Mouse (Mus musculus) neural tube, embryonic 12.5 days (tissue): ENCODE results near the gene Ccdc63. TPM values are rescaled to one million over a fixed set of nuclear protein-coding genes. Genes with fewer than 3 reads are reported as not detected.
"Not testable (repeated sequence)": the region's sequence is repeated elsewhere in the genome, so short reads cannot be mapped to it uniquely, and the experiment has no call there.

ENCODE experiments used
- ATAC-seq: fragments of 200-750 bp; cut with Nextera tagmentation; 2 replicates; pipeline ENCODE4 v1.8.0; 2017; ENCODE audit warnings: low read depth, mild to moderate bottlenecking, moderate TSS enrichment, moderate library complexity; ENCODE audit not compliant: low FRiP score
- H3K27ac ChIP-seq: fragments of 300-500 bp; sonication (generic); 2 replicates; pipeline ENCODE4 v1.5.1; 2016
- H3K27me3 ChIP-seq: fragments of 300-500 bp; sonication (generic); replicated peaks from 2 replicates; pipeline ENCODE4 v1.6.1; 2016; ENCODE audit warnings: mild to moderate bottlenecking
- H3K36me3 ChIP-seq: fragments of 300-500 bp; sonication (generic); 2 replicates; pipeline ENCODE4 v1.6.1; 2016; ENCODE audit warnings: mild to moderate bottlenecking
- H3K4me1 ChIP-seq: fragments of 300-500 bp; sonication (generic); 2 replicates; pipeline ENCODE4 v1.6.1; 2016
- H3K4me2 ChIP-seq: fragments of 300-500 bp; sonication (generic); replicated peaks from 2 replicates; pipeline ENCODE4 v1.6.1; 2016; ENCODE audit warnings: mild to moderate bottlenecking
- H3K4me3 ChIP-seq: fragments of 300-500 bp; sonication (generic); 2 replicates; pipeline ENCODE4 v1.5.1; 2016
- H3K9ac ChIP-seq: fragments of 300-500 bp; sonication (generic); 2 replicates; pipeline ENCODE4 v1.6.1; 2016; ENCODE audit warnings: mild to moderate bottlenecking
- H3K9me3 ChIP-seq: fragments of 300-500 bp; sonication (generic); 2 replicates; pipeline ENCODE4 v1.6.1; 2016; ENCODE audit warnings: mild to moderate bottlenecking
- WGBS: fragments of 180-500 bp; shearing (Covaris S2); methylation state at CpG from one replicate; pipeline ENCODE4 v1.1.7; 2016; 5-methylcytosine and 5-hydroxymethylcytosine counted together
- polyA plus RNA-seq: library from polyadenylated mRNA; unstranded; fragments of >200 nt; fragmentation: Nextera tagmentation; extraction: Ambion mirVana; gene quantifications from 2 replicates; pipeline ENCODE4 v1.2.1, GENCODE M21; 2016

Ccdc63 gene
- polyA plus RNA-seq, 1 experiment from 2014 or later, result not detected

DNA sequence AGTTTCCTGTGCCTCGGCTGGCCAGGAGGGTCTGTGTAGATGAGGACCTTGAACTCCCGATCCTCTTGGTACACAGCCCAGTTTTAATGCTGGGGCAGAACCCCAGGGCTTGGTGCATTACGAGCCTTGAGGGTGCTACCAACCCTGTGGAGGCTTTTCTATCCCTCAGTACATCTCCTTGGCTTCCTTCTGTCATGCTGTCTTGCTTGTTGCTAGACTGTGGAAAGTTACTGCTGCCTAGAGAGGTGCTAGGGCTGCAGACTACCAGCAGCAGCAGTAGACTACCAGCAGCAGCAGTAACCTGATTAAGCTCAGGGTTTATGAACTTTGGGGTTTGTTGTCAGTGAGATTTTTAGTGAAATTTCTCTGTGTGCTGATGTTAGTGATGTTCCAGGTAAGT lies 23.4 kb upstream of the Ccdc63 start:
- H3K27me3 ChIP-seq, result no peaks in the 10 kb centered on the region
- H3K9ac ChIP-seq, result no peak overlapping the region
- 0 out of 2 replicates have a peak overlapping the region, but pooled peaks have one; percentile 2 for H3K4me2 ChIP-seq
- no peaks in the 10 kb centered on the region for H3K9me3 ChIP-seq
- no peak overlapping the region for H3K27ac ChIP-seq
- no peak overlapping the region for H3K4me3 ChIP-seq
- H3K36me3 ChIP-seq, result peaks cover 53% of the 10 kb centered on the region
- peaks cover 79% of the 10 kb centered on the region for H3K4me1 ChIP-seq
- 80% methylated on average over 3 of the region's 3 CpGs for WGBS
- no peak for ATAC-seq

DNA sequence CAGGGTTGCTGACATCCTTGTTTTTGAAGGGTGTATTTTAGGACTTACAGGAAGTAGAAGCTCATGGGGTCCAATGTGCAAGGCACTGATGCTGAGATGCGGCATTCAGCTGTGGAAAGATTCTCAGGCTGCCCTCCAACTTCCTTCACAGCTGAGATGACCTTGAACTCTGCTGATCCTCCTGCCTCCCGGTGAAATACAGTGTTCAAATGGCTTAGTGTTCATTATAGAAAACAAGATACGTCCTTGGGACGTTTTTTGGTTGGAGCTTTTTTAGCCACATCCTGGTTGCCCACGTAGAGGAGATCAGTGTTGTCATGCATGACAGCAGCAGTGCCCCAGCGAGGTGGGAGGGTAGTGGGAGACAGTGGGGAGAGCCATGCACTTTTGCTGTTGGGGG lies 22.6 kb upstream of the Ccdc63 start:
- peaks cover 79% of the 10 kb centered on the region for H3K4me1 ChIP-seq
- H3K27ac ChIP-seq, result no peak overlapping the region
- 70% methylated on average over 6 of the region's 6 CpGs for WGBS
- peak overlapping the region; percentile 85 for H3K4me2 ChIP-seq
- ATAC-seq, result no peak
- H3K4me3 ChIP-seq, result no peak overlapping the region
- H3K27me3 ChIP-seq, result no peaks in the 10 kb centered on the region
- H3K9me3 ChIP-seq, result no peaks in the 10 kb centered on the region
- peaks cover 46% of the 10 kb centered on the region for H3K36me3 ChIP-seq
- no peak overlapping the region for H3K9ac ChIP-seq

DNA sequence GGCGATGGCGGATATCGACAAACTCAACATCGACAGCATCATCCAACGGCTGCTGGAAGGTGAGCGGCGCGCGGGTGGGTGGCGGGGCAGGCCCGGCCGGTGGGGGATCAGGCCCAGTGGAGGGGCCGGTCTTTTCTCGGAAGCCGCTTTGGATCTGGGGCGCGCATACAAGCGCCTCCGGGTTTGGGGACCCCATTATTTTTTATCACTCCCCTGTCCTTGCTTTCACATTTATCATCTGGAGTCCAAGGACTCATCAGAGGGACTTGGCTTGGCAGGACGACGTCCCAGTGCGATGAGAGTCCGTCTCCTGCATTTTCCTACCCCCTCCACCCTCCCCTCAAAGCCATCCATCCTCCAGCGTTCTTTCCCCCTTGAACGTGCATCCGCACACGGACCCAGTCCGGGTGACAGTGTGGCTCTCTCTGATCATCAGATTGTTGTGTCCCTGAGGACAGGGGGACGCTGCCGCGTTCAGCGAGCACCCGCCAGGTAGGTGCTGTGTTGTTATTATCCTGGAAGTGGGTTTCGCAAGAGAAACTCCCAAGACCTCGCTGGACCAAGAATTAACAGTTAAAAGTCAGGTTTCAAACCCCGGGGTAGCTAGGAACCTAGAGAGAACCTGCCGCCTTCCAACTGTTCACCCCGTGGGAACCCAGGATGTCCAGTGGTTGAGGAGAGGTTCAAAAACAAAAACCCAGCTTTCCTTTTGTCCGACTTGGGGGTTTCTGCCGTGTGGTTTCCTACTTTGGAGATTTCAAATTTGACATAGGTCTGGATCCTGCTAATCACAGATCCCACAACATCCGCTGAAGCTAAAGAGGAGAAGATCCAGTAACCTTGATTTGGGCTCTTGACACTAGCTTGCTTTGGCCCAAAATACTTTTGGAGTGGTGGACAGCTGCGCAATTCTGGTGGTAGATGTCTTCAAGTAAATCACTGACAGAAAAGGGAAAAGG lies 18.2 kb upstream of the Ccdc63 start:
- WGBS, result 3% methylated on average over 42 of the region's 42 CpGs
- Histone ChIP-seq H3K27ac (peak overlapping the region; percentile 46), H3K27me3 (no peaks in the 10 kb centered on the region), H3K9me3 (no peaks in the 10 kb centered on the region), H3K4me2 (peak overlapping the region; percentile 85), H3K4me3 (peak overlapping the region; percentile 93), H3K9ac (peak overlapping the region; percentile 97), H3K36me3 (peaks cover 24% of the 10 kb centered on the region; the same call in 1 of the 2 replicates), H3K4me1 (peaks cover 54% of the 10 kb centered on the region)
- ATAC-seq, result peak; percentile 36

DNA sequence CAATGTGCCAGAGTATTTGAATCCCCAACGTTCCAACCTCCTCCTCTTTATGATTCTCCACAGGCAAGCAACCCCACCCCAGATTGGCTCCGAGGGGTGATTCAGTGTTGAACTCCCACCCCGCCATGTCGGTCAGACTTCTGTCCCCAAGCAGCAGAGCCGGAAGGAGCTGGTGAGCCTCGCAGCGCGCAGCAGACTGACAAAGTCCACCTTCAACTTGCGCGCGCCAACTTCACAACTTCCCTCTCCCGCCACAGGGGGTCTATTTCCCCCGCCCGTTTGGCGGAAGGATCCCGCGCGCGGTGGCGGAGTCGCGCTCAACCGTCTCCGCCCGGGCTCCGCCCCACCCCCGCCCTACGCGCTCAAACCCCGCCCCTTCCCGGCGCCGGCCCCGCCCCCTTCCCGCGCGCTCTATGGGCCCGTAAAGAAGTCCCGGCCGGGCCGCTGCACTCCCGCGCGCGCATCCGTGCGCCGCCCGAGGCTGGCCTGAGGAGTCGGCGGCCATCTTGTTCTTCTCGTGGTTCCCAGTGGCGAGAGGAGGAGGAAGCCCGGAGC lies 17.3 kb upstream of the Ccdc63 start, which contains the start of gene Ppp1cc:
TSS of gene Ppp1cc (plus strand) at position 452 of the 555 bp plus-strand sequence.
- Histone ChIP-seq H3K4me1 (peaks cover 46% of the 10 kb centered on the region), H3K9me3 (no peaks in the 10 kb centered on the region), H3K27ac (peak within 1 kb of the TSS; percentile 46), H3K27me3 (no peaks in the 10 kb centered on the region), H3K36me3 (peaks cover 15% of the 10 kb centered on the region; the same call in 1 of the 2 replicates), H3K4me2 (peak within 1 kb of the TSS; percentile 85), H3K9ac (peak within 1 kb of the TSS; percentile 97), H3K4me3 (peak within 1 kb of the TSS; percentile 93)
- WGBS, result under 1% methylated on average over 47 of the region's 54 CpGs
- ATAC-seq, result peak; percentile 90

DNA sequence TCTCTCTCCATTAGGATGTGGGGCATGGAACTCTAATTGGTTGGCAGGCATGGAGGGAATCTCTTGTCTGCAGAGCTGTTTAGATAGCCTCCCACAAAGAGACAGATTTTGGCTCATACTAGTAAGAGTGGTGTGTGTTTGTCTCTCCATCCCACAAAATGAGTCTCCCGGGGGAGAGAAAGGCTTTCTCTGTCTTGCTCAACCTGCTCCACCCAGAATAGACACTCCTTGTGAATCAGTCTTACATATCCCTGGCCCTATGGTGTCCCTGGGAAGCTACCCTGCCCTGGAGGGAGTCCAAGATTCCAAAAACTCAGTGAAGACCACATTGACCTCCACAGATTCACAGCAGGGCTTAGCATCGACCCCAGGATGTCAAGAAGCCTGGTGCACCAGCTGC lies 15.9 kb upstream of the Ccdc63 start:
- ATAC-seq, result no peak
- Histone ChIP-seq H3K4me1 (peaks cover 32% of the 10 kb centered on the region), H3K27me3 (no peaks in the 10 kb centered on the region), H3K9me3 (no peaks in the 10 kb centered on the region), H3K4me3 (no peak overlapping the region), H3K9ac (no peak overlapping the region), H3K27ac (no peak overlapping the region), H3K36me3 (peaks cover 6% of the 10 kb centered on the region; the same call in 1 of the 2 replicates), H3K4me2 (no peak overlapping the region)
- 53% methylated on average over 2 of the region's 2 CpGs for WGBS

DNA sequence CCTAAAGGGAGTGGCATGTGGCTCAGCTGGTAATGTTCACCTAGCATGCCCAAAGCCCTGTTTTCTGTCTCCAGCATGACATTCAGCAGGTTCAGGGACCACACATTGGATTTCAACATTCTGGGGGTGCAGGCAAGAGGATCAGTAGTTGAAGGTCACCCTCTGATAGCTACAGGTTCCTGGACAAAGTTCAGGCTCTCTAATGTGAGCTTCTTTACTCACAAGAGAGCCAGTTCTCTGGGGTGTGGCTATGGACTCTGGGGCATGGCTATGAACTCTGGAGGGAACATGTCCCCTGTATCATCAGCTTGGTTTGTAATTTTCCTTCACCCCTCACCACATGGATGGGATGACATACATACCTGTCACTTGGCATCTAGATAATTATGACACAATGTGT lies 15.0 kb upstream of the Ccdc63 start:
- H3K9me3 ChIP-seq, result no peaks in the 10 kb centered on the region
- H3K27me3 ChIP-seq, result no peaks in the 10 kb centered on the region
- ATAC-seq, result no peak
- H3K4me1 ChIP-seq, result peaks cover 23% of the 10 kb centered on the region
- H3K27ac ChIP-seq, result no peak overlapping the region
- no peak overlapping the region for H3K9ac ChIP-seq
- no peak overlapping the region for H3K4me3 ChIP-seq
- no peak overlapping the region for H3K4me2 ChIP-seq
- no peaks in the 10 kb centered on the region for H3K36me3 ChIP-seq

DNA sequence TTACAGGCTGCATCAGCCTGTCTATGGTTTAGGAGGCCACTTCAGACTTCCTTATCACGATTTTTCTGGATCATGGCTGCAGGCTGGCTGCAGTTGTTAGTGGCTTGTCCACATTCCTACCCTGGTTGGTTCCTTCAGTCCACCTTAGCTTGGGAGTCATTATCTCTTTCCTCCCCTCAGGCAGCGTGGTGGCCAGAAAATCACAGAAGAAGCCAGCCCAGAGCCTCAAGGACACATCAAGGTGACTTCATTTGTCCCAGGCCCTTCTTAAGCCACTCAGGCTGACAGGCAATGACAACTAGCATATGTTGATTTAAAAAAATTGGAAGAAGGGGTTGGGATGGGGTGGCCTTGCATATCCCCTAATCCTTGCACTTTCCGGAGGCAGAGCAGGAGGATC lies 14.2 kb upstream of the Ccdc63 start:
- H3K4me2 ChIP-seq, result no peak overlapping the region
- peaks cover 16% of the 10 kb centered on the region for H3K4me1 ChIP-seq
- no peak overlapping the region for H3K27ac ChIP-seq
- H3K9me3 ChIP-seq, result no peaks in the 10 kb centered on the region
- ATAC-seq, result no peak
- no peaks in the 10 kb centered on the region for H3K36me3 ChIP-seq
- H3K9ac ChIP-seq, result no peak overlapping the region
- H3K4me3 ChIP-seq, result no peak overlapping the region
- WGBS, result 67% methylated on average over 3 of the region's 3 CpGs
- H3K27me3 ChIP-seq, result no peaks in the 10 kb centered on the region

DNA sequence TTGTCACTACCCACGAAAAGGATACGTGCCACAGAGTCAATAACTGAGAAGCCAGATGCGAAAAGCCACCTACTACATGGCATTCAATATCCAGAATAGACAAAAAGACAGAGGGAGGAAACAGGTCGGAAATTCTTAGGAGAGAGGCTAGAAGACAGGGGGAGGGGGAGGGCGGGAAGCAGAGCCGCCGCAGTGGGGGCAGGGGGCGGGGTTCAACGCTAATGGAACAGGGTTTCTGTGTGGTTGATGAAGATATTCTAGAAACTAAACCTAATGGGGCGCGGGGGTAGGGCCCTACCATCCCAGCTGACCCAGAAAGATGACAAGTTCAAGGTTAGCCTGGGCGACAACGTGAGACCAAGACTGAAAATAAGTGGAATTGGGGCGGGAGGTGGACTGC lies 13.4 kb upstream of the Ccdc63 start:
- no peak overlapping the region for H3K9ac ChIP-seq
- H3K4me3 ChIP-seq, result no peak overlapping the region
- WGBS, result 35% methylated on average over 11 of the region's 14 CpGs
- no peaks in the 10 kb centered on the region for H3K36me3 ChIP-seq
- no peaks in the 10 kb centered on the region for H3K27me3 ChIP-seq
- H3K9me3 ChIP-seq, result no peaks in the 10 kb centered on the region
- no peak overlapping the region for H3K27ac ChIP-seq
- no peak overlapping the region for H3K4me2 ChIP-seq
- ATAC-seq, result no peak
- peaks cover 11% of the 10 kb centered on the region; the same call in 1 of the 2 replicates for H3K4me1 ChIP-seq

DNA sequence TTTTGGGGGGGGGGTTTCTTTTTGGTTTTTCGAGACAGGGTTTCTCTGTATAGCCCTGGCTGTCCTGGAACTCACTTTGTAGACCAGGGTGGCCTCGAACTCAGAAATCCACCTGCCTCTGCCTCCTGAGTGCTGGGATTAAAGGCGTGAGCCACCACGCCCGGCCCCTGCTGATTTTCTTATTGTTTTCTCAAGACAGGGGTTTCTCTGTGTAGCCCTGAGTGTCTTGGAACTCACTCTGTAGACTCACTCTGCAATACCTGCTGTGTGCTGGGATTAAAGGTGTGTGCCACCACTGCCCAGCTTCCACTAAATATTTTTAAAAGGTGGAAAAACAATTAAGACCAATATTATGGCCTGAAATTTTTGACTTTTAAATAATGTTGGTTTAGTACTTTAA lies 11.9 kb upstream of the Ccdc63 start:
- H3K9ac ChIP-seq, ATAC-seq, H3K27me3 ChIP-seq, H3K9me3 ChIP-seq, H3K36me3 ChIP-seq, H3K27ac ChIP-seq, H3K4me3 ChIP-seq, H3K4me1 ChIP-seq, H3K4me2 ChIP-seq: not testable (repeated sequence)
- WGBS, result 92% methylated on average over 5 of the region's 5 CpGs

DNA sequence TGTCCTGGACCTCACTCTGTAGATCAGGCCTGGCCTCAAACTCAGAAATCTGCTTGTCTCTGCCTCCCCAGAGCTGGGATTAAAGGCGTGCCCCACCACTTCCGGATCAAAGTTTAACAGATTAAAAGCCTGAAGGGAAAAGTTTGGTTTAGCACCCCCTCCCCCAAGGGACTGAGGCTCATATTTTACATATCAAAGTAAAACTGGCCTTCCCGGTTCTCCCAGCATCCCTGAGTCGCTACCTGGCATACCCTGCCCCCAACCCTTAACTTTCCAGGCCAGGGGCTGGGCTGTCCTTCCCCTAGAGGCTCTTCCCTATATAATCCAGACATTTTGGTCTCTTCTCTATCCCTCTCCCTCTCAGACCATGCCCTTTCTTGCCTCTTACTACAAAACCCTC lies 8.6 kb upstream of the Ccdc63 start:
- ATAC-seq, result no peak
- Histone ChIP-seq H3K4me1 (no peaks in the 10 kb centered on the region), H3K27ac (no peak overlapping the region), H3K36me3 (no peaks in the 10 kb centered on the region), H3K27me3 (no peaks in the 10 kb centered on the region), H3K4me3 (no peak overlapping the region), H3K4me2 (no peak overlapping the region), H3K9ac (no peak overlapping the region), H3K9me3 (no peaks in the 10 kb centered on the region)
- WGBS, result 54% methylated on average over 4 of the region's 4 CpGs

DNA sequence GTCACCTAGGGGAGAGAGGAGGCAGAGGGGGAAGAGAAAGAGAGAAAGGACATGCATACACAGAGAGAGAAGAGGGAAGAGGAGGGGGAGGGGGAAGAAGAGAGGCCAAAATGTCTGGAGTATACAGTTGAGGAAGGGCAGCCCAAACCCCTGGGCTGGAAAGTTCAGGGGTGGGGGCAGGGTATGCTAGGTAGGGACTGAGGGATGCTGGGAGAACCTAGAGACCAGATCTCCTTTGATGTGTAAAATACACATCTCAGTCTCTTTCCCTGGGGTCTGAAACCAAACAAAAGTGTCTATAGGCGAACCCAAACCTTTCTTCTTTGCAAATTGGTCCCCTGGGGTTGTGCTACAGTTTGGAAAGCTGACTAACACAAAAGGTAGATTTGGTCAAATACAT lies 7.5 kb upstream of the Ccdc63 start:
- Histone ChIP-seq H3K36me3 (no peaks in the 10 kb centered on the region), H3K9ac (no peak overlapping the region), H3K9me3 (no peaks in the 10 kb centered on the region), H3K4me2 (no peak overlapping the region), H3K4me1 (no peaks in the 10 kb centered on the region), H3K27ac (no peak overlapping the region), H3K4me3 (no peak overlapping the region), H3K27me3 (no peaks in the 10 kb centered on the region)
- no peak for ATAC-seq
- 45% methylated on average over 1 of the region's 1 CpGs for WGBS

DNA sequence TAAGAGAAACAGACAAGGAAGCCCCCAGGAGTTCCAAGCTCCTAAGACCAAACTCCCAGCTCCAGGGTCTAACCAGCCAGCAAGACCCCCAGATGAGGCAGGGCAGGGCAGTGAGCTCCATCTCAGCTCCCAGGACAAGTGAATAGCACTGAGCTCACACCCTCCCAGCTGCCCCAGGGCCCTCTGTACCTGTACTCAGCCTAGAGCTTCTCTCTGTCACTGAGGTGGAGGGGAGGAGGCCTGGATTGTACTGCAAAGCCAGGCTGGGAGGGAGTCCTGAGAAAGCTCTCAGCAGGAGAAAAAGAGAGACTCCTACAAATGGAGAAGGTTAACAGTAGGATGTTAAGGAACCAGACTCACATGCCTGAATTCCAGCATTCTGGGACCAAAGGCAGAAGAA lies 6.0 kb upstream of the Ccdc63 start:
- ATAC-seq, result no peak
- Histone ChIP-seq H3K27ac (no peak overlapping the region), H3K9me3 (no peaks in the 10 kb centered on the region), H3K36me3 (no peaks in the 10 kb centered on the region), H3K4me2 (0 out of 2 replicates have a peak overlapping the region, but pooled peaks have one; percentile 9), H3K9ac (no peak overlapping the region), H3K4me1 (no peaks in the 10 kb centered on the region), H3K27me3 (no peaks in the 10 kb centered on the region), H3K4me3 (no peak overlapping the region)
